Mouse (Mus musculus) testis, adult 2 months (tissue): ENCODE measurements around the gene Cep57l1.

ENCODE experiments used
- CTCF ChIP-seq: fragments of 200-500 bp; IDR thresholded peaks from 2 replicates; pipeline ENCODE4 v1.5.1; 2012; ENCODE audit warnings: low read depth, mild to moderate bottlenecking, inconsistent platforms, low read length, moderate library complexity; ENCODE audit not compliant: control insufficient read depth, insufficient read depth, insufficient replicate concordance
- POLR2A ChIP-seq: fragments of 200-500 bp; IDR thresholded peaks from 2 replicates; pipeline ENCODE4 v1.6.1; 2012; ENCODE audit warnings: low read depth, mild to moderate bottlenecking, inconsistent platforms, low read length, moderate library complexity; ENCODE audit not compliant: control insufficient read depth

DNA sequence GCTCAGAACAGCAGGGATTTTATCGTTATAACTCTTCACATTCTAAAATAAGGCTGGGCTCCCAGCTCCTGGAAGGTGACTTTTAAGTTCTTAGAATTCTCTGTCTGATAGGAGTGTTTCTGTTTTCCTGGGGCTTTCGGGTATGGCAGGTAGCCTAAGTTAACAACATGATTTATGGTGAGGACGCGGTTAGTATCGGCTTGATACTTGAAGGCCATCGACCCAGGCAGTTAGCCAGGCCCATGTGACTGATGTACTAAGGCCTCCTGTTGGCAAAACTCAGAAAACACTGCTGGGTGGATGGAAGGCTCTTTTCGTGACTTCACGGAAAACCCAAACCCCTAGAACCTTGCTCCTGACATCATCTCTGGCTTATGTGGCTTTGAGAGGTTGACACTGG is 100.3 kb downstream of the Cep57l1 start:
- TF ChIP-seq CTCF (no peak), POLR2A (no peak)
